Mouse (Mus musculus) C2C12 (cell line): ENCODE measurements around the gene Arl6.

Experiments
- CEBPB ChIP-seq: IDR thresholded peaks from one replicate; pipeline ENCODE4 v1.6.1; 2011; ENCODE audit warnings: low read depth, mild to moderate bottlenecking, control low read depth, moderate library complexity
- CTCF ChIP-seq: IDR thresholded peaks from one replicate; pipeline ENCODE4 v1.5.1; 2011; ENCODE audit not compliant: control insufficient read depth, insufficient read depth, insufficient read length
- MAX ChIP-seq: IDR thresholded peaks from one replicate; pipeline ENCODE4 v1.6.1; 2011; ENCODE audit warnings: mild to moderate bottlenecking, control low read depth
- MYOG ChIP-seq: IDR thresholded peaks from one replicate; pipeline ENCODE4 v1.6.1; 2011; ENCODE audit not compliant: control insufficient read depth, insufficient read length; ENCODE audit errors: extremely low read depth

GRCm38 (mm10) chr16:59583515-59583914 is 55.7 kb downstream of the Arl6 start:
- TF ChIP-seq CTCF (no peak), CEBPB (no peak), MAX (no peak), MYOG (no peak)
